ENCODE assay signal across 10 mouse cellular contexts in genomic region chr7:68154588-68154987, GRCm38 (mm10).
A peak's percentile ranks its signal among the peaks of the same experiment; 100 is the strongest.
DNase-seq lines count a peak whose midpoint lies in the region; ATAC-seq and TF ChIP-seq lines count a peak whose summit lies in the region.
"Had no signal": no experiment of that assay in that cellular context is flagged by ENCODE, and none has a peak within 500 bp of the region (broad histone marks: within the 10 kb centered on the region; RNA-seq: fewer than 3 reads in every experiment).

No protein-coding gene starts in this region.

- WGBS in lung, embryonic 14.5 days, result 39% methylated on average over 7 of the region's 7 CpGs
- 22% methylated on average over 7 of the region's 7 CpGs for WGBS in lung, adult 2 months
- 45% methylated on average over 7 of the region's 7 CpGs for WGBS in hindbrain, embryonic 13.5 days
- WGBS in small intestine, adult 2 months, result 62% methylated on average over 7 of the region's 7 CpGs

- no peaks in the 10 kb centered on the region for H3K27me3 ChIP-seq in lung, embryonic 14.5 days (ENCODE audit: insufficient read depth, low read length)
- H3K27me3 ChIP-seq in hindbrain, embryonic 13.5 days, result no peaks in the 10 kb centered on the region
- H3K27me3 ChIP-seq in small intestine, adult 2 months (ENCODE audit: control insufficient read depth, insufficient read depth, low read length), result no peaks in the 10 kb centered on the region

- TF ChIP-seq POLR2A in lung, adult 2 months (IDR thresholded peaks at IDR 0.05; ENCODE audit: borderline replicate concordance, extremely low read depth, low read depth, low read length), result no peak
- TF ChIP-seq POLR2A in small intestine, adult 2 months (IDR thresholded peaks at IDR 0.05; ENCODE audit: low read depth, low read length), result no peak

- intact Hi-C loops in left cerebral cortex, adult 2 months (cut with DNase I), result no loop called here

- no peak for TF ChIP-seq CTCF in lung, embryonic 14.5 days (IDR thresholded peaks at IDR 0.05; ENCODE audit: low read depth)
- TF ChIP-seq CTCF in lung, adult 2 months (IDR thresholded peaks at IDR 0.05; ENCODE audit: insufficient read depth, low read length), result no peak
- no peak for TF ChIP-seq CTCF in small intestine, adult 2 months (IDR thresholded peaks at IDR 0.05; ENCODE audit: extremely low read depth, insufficient read length, insufficient replicate concordance, low read depth, low read length)
- TF ChIP-seq CTCF in left cerebral cortex, adult 2 months (IDR thresholded peaks at IDR 0.05), result no peak

- no peak overlapping the region for H3K4me2 ChIP-seq in lung, embryonic 14.5 days
- no peak overlapping the region for H3K4me2 ChIP-seq in hindbrain, embryonic 13.5 days
- H3K4me2 ChIP-seq: liver, embryonic 11.5 days had no signal

- H3K9me3 ChIP-seq in lung, embryonic 14.5 days (ENCODE audit: low read depth, low read length), result no peaks in the 10 kb centered on the region
- H3K9me3 ChIP-seq in hindbrain, embryonic 13.5 days, result no peaks in the 10 kb centered on the region

- no peak overlapping the region for H3K9ac ChIP-seq in lung, embryonic 14.5 days
- 0 out of 2 replicates have a peak overlapping the region, but pooled peaks have one; percentile 26 for H3K9ac ChIP-seq in hindbrain, embryonic 13.5 days

- DNase-seq in frontal cortex, postnatal 14 days (ENCODE audit: low spot score in 2 of 2), result no peak
- no peak for DNase-seq in lung, embryonic 14.5 days
- no peak for DNase-seq in lung, adult 2 months
- no peak for DNase-seq in left cerebral cortex, adult 2 months (ENCODE audit: extremely low spot score in 1 of 2, low spot score in 2 of 2)
- DNase-seq in embryo, embryonic 11 days, result no peak
- DNase-seq: B cell, adult 2 months had no signal

- peaks cover 16% of the 10 kb centered on the region; the same call in 1 of the 2 replicates for H3K4me1 ChIP-seq in lung, embryonic 14.5 days (ENCODE audit: insufficient read depth)
- H3K4me1 ChIP-seq in lung, adult 2 months (ENCODE audit: control insufficient read depth, insufficient read depth, low read length), result peaks cover 15% of the 10 kb centered on the region
- peaks cover 56% of the 10 kb centered on the region for H3K4me1 ChIP-seq in hindbrain, embryonic 13.5 days (replicated peaks)
- H3K4me1 ChIP-seq in small intestine, adult 2 months (ENCODE audit: control insufficient read depth, insufficient read depth, insufficient read length, low read length), result no peaks in the 10 kb centered on the region; the same call in 1 of the 2 replicates

- no peaks in the 10 kb centered on the region for H3K36me3 ChIP-seq in lung, embryonic 14.5 days (ENCODE audit: insufficient read depth)
- 0 out of 2 replicates have a peak, but pooled peaks cover 2% of the 10 kb centered on the region for H3K36me3 ChIP-seq in hindbrain, embryonic 13.5 days
- no peaks in the 10 kb centered on the region for H3K36me3 ChIP-seq in small intestine, adult 2 months (ENCODE audit: control insufficient read depth, insufficient read depth, low read length)

- H3K27ac ChIP-seq in lung, embryonic 14.5 days (ENCODE audit: low read depth), result peak overlapping the region; percentile 51; the same call in 1 of the 2 replicates
- peak overlapping the region; percentile 56 for H3K27ac ChIP-seq in hindbrain, embryonic 13.5 days
- H3K27ac ChIP-seq in small intestine, adult 2 months (ENCODE audit: insufficient read depth, low read depth, low read length), result peak overlapping the region; percentile 7; the same call in 1 of the 2 replicates
- no peak overlapping the region for H3K27ac ChIP-seq in left cerebral cortex, adult 2 months

- H3K4me3 ChIP-seq in lung, embryonic 14.5 days (ENCODE audit: low read depth, low read length), result no peak overlapping the region
- no peak overlapping the region for H3K4me3 ChIP-seq in lung, adult 2 months (replicated peaks; ENCODE audit: extremely low read depth, low read depth, low read length)
- no peak overlapping the region for H3K4me3 ChIP-seq in hindbrain, embryonic 13.5 days
- H3K4me3 ChIP-seq in small intestine, adult 2 months (ENCODE audit: low read depth, low read length), result no peak overlapping the region
- no peak overlapping the region for H3K4me3 ChIP-seq in left cerebral cortex, adult 2 months

- ATAC-seq in frontal cortex, adult (ENCODE audit: low TSS enrichment), result peak; percentile 33; the same call in 1 of the 2 replicates
- no peak for ATAC-seq in lung, embryonic 14.5 days (ENCODE audit: insufficient read depth)
- no peak for ATAC-seq in hindbrain, embryonic 13.5 days (ENCODE audit: low FRiP score)
